Mouse (Mus musculus): ENCODE measurements around the gene Chpt1. TPM values are rescaled to one million over a fixed set of nuclear protein-coding genes. Genes with fewer than 3 reads are reported as not detected.

Gene Chpt1
- polyA plus RNA-seq (2012; rRNA removed; ENCODE audit: low replicate concordance): 453 and 496 TPM in 2 replicates

GRCm38 (mm10) chr10:88503421-88504314, at the start of gene Chpt1:
TSS of gene Chpt1 (minus strand) at chr10:88504073.

GRCm38 (mm10) chr10:88459502-88459992, 44.3 kb downstream of the Chpt1 start, which contains the start of gene Sycp3:
TSS of gene Sycp3 (plus strand) at chr10:88459569.

Other genes with a start within 250 kb of the Chpt1 start
- 104 and 118 TPM in 2 replicates for gene Dram1, start 125.0 kb downstream of the Chpt1 start, polyA plus RNA-seq (2012; rRNA removed; ENCODE audit: low replicate concordance)
- gene Gnptab, start 124.9 kb downstream of the Chpt1 start, polyA plus RNA-seq (2012; rRNA removed; ENCODE audit: low replicate concordance): 11.9 and 22.0 TPM in 2 replicates
- not detected in 2 replicates for gene Sycp3, start 44.5 kb downstream of the Chpt1 start, polyA plus RNA-seq (2012; rRNA removed; ENCODE audit: low replicate concordance)
- 0.11 and 62.1 TPM in 2 replicates for gene Mybpc1, start 101.1 kb upstream of the Chpt1 start, polyA plus RNA-seq (2012; rRNA removed; ENCODE audit: low replicate concordance)
- 0.98 and 1.9 TPM in 2 replicates for gene Spic, start 180.9 kb upstream of the Chpt1 start, polyA plus RNA-seq (2012; rRNA removed; ENCODE audit: low replicate concordance)
- gene Arl1, start 226.8 kb upstream of the Chpt1 start, polyA plus RNA-seq (2012; rRNA removed; ENCODE audit: low replicate concordance): 13.7 and 27.6 TPM in 2 replicates

Data from mammary gland, adult 2 months (tissue).